Mouse (Mus musculus) midbrain, postnatal 0 days (tissue): ENCODE results near the gene Dkkl1. TPM values are rescaled to one million over a fixed set of nuclear protein-coding genes. Genes with fewer than 3 reads are reported as not detected.

Source experiments
- ATAC-seq: fragments of 200-750 bp; cut with Nextera tagmentation; 2 replicates; pipeline ENCODE4 v1.8.0; 2017; ENCODE audit warnings: moderate number of reproducible peaks, mild to moderate bottlenecking, moderate TSS enrichment, moderate library complexity; ENCODE audit not compliant: low FRiP score
- DNase-seq: peaks from one replicate; pipeline ENCODE4 v3.0.0-alpha.2; 2015; ENCODE audit warnings: low spot score
- H3K27ac ChIP-seq: fragments of 300-500 bp; sonication (generic); 2 replicates; pipeline ENCODE4 v1.5.1; 2014; ENCODE audit warnings: low read depth, mild to moderate bottlenecking, low read length, mixed read lengths
- H3K27me3 ChIP-seq: fragments of 300-500 bp; sonication (generic); 2 replicates; pipeline ENCODE4 v1.6.1; 2014; ENCODE audit warnings: low read length, control low read depth, mixed read lengths; ENCODE audit not compliant: insufficient read depth
- H3K36me3 ChIP-seq: fragments of 300-500 bp; sonication (generic); 2 replicates; pipeline ENCODE4 v1.6.1; 2014; ENCODE audit warnings: low read length, control low read depth, mixed read lengths; ENCODE audit not compliant: insufficient read depth
- H3K4me1 ChIP-seq: fragments of 300-500 bp; sonication (generic); 2 replicates; pipeline ENCODE4 v1.6.1; 2014; ENCODE audit warnings: mild to moderate bottlenecking, control low read depth, antibody characterized with exemption, low read length, mixed read lengths; ENCODE audit not compliant: insufficient read depth
- H3K4me2 ChIP-seq: fragments of 300-500 bp; sonication (generic); 2 replicates; pipeline ENCODE4 v1.6.1; 2014; ENCODE audit warnings: low read depth, mild to moderate bottlenecking, low read length, mixed read lengths; ENCODE audit not compliant: poor library complexity, severe bottlenecking
- H3K4me3 ChIP-seq: fragments of 300-500 bp; sonication (generic); 2 replicates; pipeline ENCODE4 v1.5.1; 2014; ENCODE audit warnings: low read depth, mild to moderate bottlenecking, low read length, moderate library complexity
- H3K9ac ChIP-seq: fragments of 300-500 bp; sonication (generic); replicated peaks from 2 replicates; pipeline ENCODE4 v1.6.1; 2014; ENCODE audit warnings: mild to moderate bottlenecking, low read length, moderate library complexity, mixed read lengths; ENCODE audit not compliant: poor library complexity, severe bottlenecking
- H3K9me3 ChIP-seq: fragments of 300-500 bp; sonication (generic); 2 replicates; pipeline ENCODE4 v1.6.1; 2016; ENCODE audit warnings: low read length, control low read depth
- CTCF ChIP-seq: IDR thresholded peaks from 2 replicates; pipeline ENCODE4 v1.5.1; 2016; ENCODE audit warnings: antibody characterized with exemption, mild to moderate bottlenecking
- whole genome bisulfite sequencing: fragments of 180-500 bp; shearing (Covaris S2); extraction: QIAGEN DNeasy Blood & Tissue Kit; methylation state at CpG from one replicate; pipeline ENCODE4 v1.1.7; 2014; 5-methylcytosine and 5-hydroxymethylcytosine counted together
- polyA plus RNA-seq: library from polyadenylated mRNA; unstranded; fragments of >200 nt; fragmentation: Nextera tagmentation; extraction: Ambion mirVana; gene quantifications from 2 replicates; pipeline ENCODE4 v1.2.1, GENCODE M21; 2015
- total RNA-seq: library from RNA; depleted of rRNA; stranded (reverse); fragments of >200 nt; gene quantifications from 2 replicates; pipeline ENCODE4 v1.2.3, GENCODE M21; 2014

Dkkl1 gene
- total and polyA plus RNA-seq, 2 experiments from 2014 or later: 14.4 to 23.9 TPM

DNA sequence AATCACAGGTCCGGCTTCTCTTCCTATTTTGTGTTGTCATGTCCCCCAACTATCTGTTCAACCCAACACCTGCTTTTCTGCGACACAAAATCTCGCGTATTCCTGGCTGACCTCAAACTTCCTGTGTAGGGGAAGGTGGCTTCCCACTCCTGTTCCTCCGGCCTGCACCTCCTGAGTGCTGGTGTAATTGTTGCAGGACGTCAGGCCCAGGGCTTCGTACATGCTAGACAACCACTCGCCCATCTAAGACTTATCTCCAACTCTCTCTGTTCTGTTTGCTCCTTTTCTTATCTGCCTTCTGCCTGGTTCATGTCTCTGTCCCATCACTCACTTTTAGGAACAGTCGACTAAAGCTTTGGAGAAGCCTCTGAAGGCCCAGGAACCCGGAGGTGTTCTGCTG lies 877 bp downstream of the Dkkl1 start:
- H3K4me3 ChIP-seq: no peak overlapping the region
- no peak for TF ChIP-seq CTCF
- H3K9me3 ChIP-seq: no peaks in the 10 kb centered on the region
- H3K4me2 ChIP-seq: peak overlapping the region; percentile 26; the same call in 1 of the 2 replicates
- DNase-seq (no peak), ATAC-seq (no peak)
- peaks cover 15% of the 10 kb centered on the region for H3K27me3 ChIP-seq
- H3K27ac ChIP-seq: no peak overlapping the region
- peaks cover 4% of the 10 kb centered on the region; the same call in 1 of the 2 replicates for H3K4me1 ChIP-seq
- H3K9ac ChIP-seq: no peak overlapping the region
- H3K36me3 ChIP-seq: no peaks in the 10 kb centered on the region
- 81% methylated on average over 10 of the region's 10 CpGs for WGBS

DNA sequence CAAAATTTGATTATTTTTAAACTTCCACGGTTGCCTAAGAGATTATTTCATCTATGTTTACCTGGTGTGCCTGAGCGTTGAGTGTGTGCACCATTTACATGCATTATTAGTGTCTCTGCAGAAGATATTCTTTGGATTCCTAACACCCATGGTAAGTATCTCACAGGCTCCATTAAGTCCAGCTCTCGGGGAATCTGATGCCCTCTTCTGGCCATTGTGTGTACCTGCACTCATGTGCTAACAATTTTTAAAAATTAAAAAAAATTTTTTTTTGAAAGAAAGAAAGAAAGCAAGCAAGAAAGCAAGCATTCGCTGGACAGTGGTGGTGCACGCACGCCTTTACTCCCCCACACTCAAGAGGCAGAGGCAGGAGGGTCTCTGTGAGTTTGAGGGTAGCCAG lies 3.7 kb downstream of the Dkkl1 start:
- ATAC-seq: no peak
- 82% methylated on average over 6 of the region's 6 CpGs for whole genome bisulfite sequencing
- peaks cover 15% of the 10 kb centered on the region for H3K27me3 ChIP-seq

DNA sequence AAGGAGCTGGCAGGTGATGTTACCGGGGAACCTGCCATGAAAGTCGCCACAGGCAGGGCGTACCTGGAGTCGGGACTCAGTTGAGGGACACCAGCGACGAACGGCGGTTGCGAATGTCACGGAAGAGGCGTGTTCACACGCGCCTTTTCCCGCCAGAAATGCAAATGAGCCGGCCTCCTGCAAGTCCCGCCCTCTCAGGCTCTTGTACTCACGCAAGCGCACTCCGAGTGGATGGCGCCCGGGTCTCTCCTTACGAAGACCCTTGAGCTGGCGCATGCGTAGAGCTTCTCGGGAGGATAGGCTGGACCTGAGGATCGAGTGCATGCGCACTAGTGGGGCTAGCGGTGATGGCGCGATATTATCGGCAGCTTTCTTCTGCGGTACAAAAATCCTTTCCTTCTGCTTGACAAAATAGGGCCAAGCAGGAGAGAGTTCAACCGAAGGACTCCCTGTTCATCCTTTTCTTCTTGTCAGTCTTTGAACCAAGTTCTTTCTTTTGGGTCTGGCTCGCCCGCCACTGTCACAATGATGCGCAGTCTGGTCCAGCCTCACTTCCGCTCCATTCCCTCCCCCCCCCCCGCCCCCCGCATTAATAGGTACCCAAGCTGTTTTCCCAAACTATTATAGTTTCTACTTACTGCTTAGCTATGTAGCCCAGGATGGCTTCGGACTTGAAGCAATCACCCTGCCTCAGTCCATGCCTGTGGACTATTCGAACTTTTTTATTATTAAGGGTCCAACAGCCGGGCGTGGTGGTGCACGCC lies 7.4 kb downstream of the Dkkl1 start, which contains the start of gene Ccdc155:
Gene Ccdc155, minus strand, starts transcription at position 513 of the 764 bp plus-strand sequence.
- ATAC-seq: peak; percentile 94
- peak within 1 kb of the TSS; percentile 51 for H3K4me2 ChIP-seq
- H3K9ac ChIP-seq: peak within 1 kb of the TSS; percentile 57
- peak; percentile 99 for DNase-seq
- no peaks in the 10 kb centered on the region for H3K36me3 ChIP-seq
- H3K27me3 ChIP-seq: no peaks in the 10 kb centered on the region
- 9% methylated on average over 43 of the region's 44 CpGs for WGBS
- no peaks in the 10 kb centered on the region for H3K9me3 ChIP-seq
- H3K4me3 ChIP-seq: peak within 1 kb of the TSS; percentile 39
- peak; percentile 1; the same call in 1 of the 2 replicates for TF ChIP-seq CTCF
- no peaks in the 10 kb centered on the region for H3K4me1 ChIP-seq
- H3K27ac ChIP-seq: peak within 1 kb of the TSS; percentile 32; the same call in 1 of the 2 replicates

More for the DNA sequence above, 3.7 kb downstream of the Dkkl1 start:
- no peak for DNase-seq
- Histone ChIP-seq H3K9ac (no peak overlapping the region), H3K36me3 (no peaks in the 10 kb centered on the region), H3K4me1 (no peaks in the 10 kb centered on the region), H3K4me2 (no peak overlapping the region), H3K9me3 (no peaks in the 10 kb centered on the region), H3K4me3 (no peak overlapping the region), H3K27ac (no peak overlapping the region)
- TF ChIP-seq CTCF: peak; percentile 34

DNA sequence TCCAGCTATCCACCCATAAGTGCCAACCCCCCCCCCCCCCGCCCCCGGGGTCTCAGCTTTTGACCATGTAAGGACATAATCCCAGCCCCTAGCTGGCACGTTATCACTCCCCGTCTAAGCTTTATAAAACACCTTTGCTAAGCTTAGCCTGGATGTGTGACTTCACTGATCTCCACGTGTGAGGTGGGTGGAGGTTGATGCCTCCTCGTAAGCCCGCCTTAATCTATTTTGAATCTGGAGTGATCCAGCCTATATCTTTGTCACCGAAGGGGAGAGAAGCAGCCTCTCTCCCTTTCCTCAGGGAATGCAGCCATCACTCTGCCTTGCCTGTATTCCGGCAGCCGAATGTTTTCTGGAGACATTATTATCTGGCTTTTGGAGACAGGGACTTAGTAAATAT lies 9.3 kb downstream of the Dkkl1 start:
- H3K4me2 ChIP-seq: no peak overlapping the region
- no peak overlapping the region for H3K27ac ChIP-seq
- no peaks in the 10 kb centered on the region for H3K27me3 ChIP-seq
- H3K4me1 ChIP-seq: no peaks in the 10 kb centered on the region
- H3K36me3 ChIP-seq: no peaks in the 10 kb centered on the region
- H3K9me3 ChIP-seq: no peaks in the 10 kb centered on the region
- H3K9ac ChIP-seq: no peak overlapping the region
- TF ChIP-seq CTCF: no peak
- DNase-seq (no peak), ATAC-seq (no peak)
- 58% methylated on average over 9 of the region's 10 CpGs for WGBS
- H3K4me3 ChIP-seq: no peak overlapping the region

DNA sequence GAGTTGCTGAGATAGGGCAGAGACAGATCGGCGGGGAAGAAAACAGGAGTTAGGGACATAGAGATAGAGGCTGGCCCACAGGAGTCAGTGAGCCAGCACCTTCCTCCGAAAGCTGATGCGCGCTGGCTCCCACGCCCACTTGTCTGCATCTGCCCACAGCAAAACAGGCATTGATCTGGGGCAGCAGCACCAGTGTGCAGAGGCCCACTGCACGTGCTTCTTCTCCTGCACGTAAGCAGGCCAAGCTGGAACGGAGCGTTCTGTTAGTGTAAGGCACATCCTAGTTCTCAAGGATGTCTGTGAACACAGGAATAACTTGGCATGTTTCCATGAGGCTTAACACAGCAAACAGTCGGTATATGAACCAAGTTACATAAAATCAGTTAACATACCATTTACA lies 13.0 kb downstream of the Dkkl1 start:
- DNase-seq: no peak
- WGBS: 83% methylated on average over 11 of the region's 11 CpGs
- no peak overlapping the region for H3K4me3 ChIP-seq
- no peak overlapping the region for H3K27ac ChIP-seq
- H3K4me1 ChIP-seq: no peaks in the 10 kb centered on the region
- no peaks in the 10 kb centered on the region for H3K9me3 ChIP-seq
- TF ChIP-seq CTCF: no peak
- no peaks in the 10 kb centered on the region for H3K27me3 ChIP-seq
- ATAC-seq: no peak
- no peak overlapping the region for H3K4me2 ChIP-seq
- no peak overlapping the region for H3K9ac ChIP-seq
- no peaks in the 10 kb centered on the region for H3K36me3 ChIP-seq

DNA sequence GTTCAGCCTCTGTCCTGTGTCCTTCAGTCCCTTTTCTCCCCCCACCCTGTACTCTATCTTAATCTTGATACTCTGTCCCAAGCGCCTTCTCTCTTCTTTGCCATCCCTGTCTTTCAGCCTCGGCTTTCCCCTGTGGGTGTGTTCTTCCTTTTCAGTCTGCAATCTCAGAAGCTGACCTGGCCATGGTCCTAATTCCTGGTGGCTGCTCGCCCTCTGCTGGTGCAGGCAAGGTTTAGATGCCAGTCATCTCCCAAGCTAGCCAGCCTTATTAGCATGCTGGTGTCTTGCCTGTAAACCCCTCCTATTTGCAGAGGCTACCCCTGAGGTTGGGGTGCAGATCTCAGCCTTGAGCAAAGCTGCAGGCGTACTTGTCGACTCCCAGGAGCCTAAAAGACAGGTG lies 13.5 kb downstream of the Dkkl1 start:
- peak; percentile 95 for TF ChIP-seq CTCF
- no peaks in the 10 kb centered on the region for H3K4me1 ChIP-seq
- no peak overlapping the region for H3K4me2 ChIP-seq
- H3K9me3 ChIP-seq: no peaks in the 10 kb centered on the region
- 7% methylated on average over 5 of the region's 5 CpGs for WGBS
- H3K27ac ChIP-seq: no peak overlapping the region
- H3K27me3 ChIP-seq: no peaks in the 10 kb centered on the region
- no peak overlapping the region for H3K4me3 ChIP-seq
- peak; percentile 88 for DNase-seq
- peak; percentile 54; the same call in 1 of the 2 replicates for ATAC-seq
- H3K36me3 ChIP-seq: no peaks in the 10 kb centered on the region
- H3K9ac ChIP-seq: no peak overlapping the region
